Mouse (Mus musculus) B cell, adult 2 months (primary cell): Measurements from ENCODE around the gene Pglyrp4.
A peak's percentile ranks its signal among the peaks of the same experiment; 100 is the strongest.
"Not testable (repeated sequence)": the region's sequence is repeated elsewhere in the genome, so short reads cannot be mapped to it uniquely, and the experiment has no call there.

Source experiments
- DNase-seq, 2 experiments: peaks; one replicate each; pipeline ENCODE4 v3.0.0; 2022

The Pglyrp4 gene

GRCm38 (mm10) chr3:90726606-90727005 lies at the start of gene Pglyrp4:
Gene Pglyrp4 (plus strand): TSS chr3:90726906.
- no peak for DNase-seq

- no peak for DNase-seq
These were observed 48.0 kb upstream of the Pglyrp4 start for GRCm38 (mm10) chr3:90678656-90679055.

- DNase-seq: no peak
These were observed 42.8 kb upstream of the Pglyrp4 start for GRCm38 (mm10) chr3:90683929-90684328.

- no peak for DNase-seq
These were observed 39.9 kb upstream of the Pglyrp4 start for GRCm38 (mm10) chr3:90686835-90687234.

- no peak for DNase-seq
These were observed 33.2 kb upstream of the Pglyrp4 start for GRCm38 (mm10) chr3:90693496-90693895.

GRCm38 (mm10) chr3:90695613-90696012 lies 31.1 kb upstream of the Pglyrp4 start, which contains the start of gene S100a9:
Gene S100a9 (minus strand): TSS chr3:90695721.
- no peak for DNase-seq

- DNase-seq: no peak
These were observed 24.5 kb upstream of the Pglyrp4 start for GRCm38 (mm10) chr3:90702244-90702643.

- peak; percentile 37 to 43 for DNase-seq
These were observed 18.0 kb upstream of the Pglyrp4 start for GRCm38 (mm10) chr3:90708523-90709202.

- peak; percentile 88 to 90 for DNase-seq
These were observed 16.9 kb upstream of the Pglyrp4 start for GRCm38 (mm10) chr3:90709591-90710460.

- no peak for DNase-seq
These were observed 23.0 kb downstream of the Pglyrp4 start for GRCm38 (mm10) chr3:90749658-90750057.

GRCm38 (mm10) chr3:90777776-90778175 lies 51.1 kb downstream of the Pglyrp4 start, which contains the start of gene Gm5849:
Gene Gm5849 (minus strand): TSS chr3:90777876.
- not testable (repeated sequence) for DNase-seq
